Mouse (Mus musculus) lung, embryonic 14.5 days (tissue): ENCODE measurements around the gene Aagab. TPM values are rescaled to one million over a fixed set of nuclear protein-coding genes. Genes with fewer than 3 reads are reported as not detected.

ENCODE experiments used
- ATAC-seq: fragments of 200-750 bp; cut with Nextera tagmentation; 2 replicates; pipeline ENCODE4 v1.8.0; 2017; ENCODE audit warnings: mild to moderate bottlenecking, moderate TSS enrichment, moderate library complexity; ENCODE audit not compliant: insufficient read depth
- DNase-seq: peaks from one replicate; pipeline ENCODE4 v3.0.0-alpha.2; 2015
- H3K27ac ChIP-seq: fragments of 300-500 bp; sonication (generic); 2 replicates; pipeline ENCODE4 v1.5.1; 2014; ENCODE audit warnings: low read depth, mild to moderate bottlenecking, moderate library complexity
- H3K27me3 ChIP-seq: fragments of 300-500 bp; sonication (generic); 2 replicates; pipeline ENCODE4 v1.6.1; 2014; ENCODE audit warnings: low read length, control low read depth; ENCODE audit not compliant: insufficient read depth
- H3K36me3 ChIP-seq: fragments of 300-500 bp; sonication (generic); 2 replicates; pipeline ENCODE4 v1.6.1; 2014; ENCODE audit warnings: control low read depth; ENCODE audit not compliant: insufficient read depth
- H3K4me1 ChIP-seq: fragments of 300-500 bp; sonication (generic); 2 replicates; pipeline ENCODE4 v1.6.1; 2014; ENCODE audit warnings: antibody characterized with exemption, control low read depth; ENCODE audit not compliant: insufficient read depth
- H3K4me2 ChIP-seq: fragments of 300-500 bp; sonication (generic); 2 replicates; pipeline ENCODE4 v1.6.1; 2014; ENCODE audit warnings: mild to moderate bottlenecking
- H3K4me3 ChIP-seq: fragments of 300-500 bp; sonication (generic); 2 replicates; pipeline ENCODE4 v1.5.1; 2014; ENCODE audit warnings: low read depth, low read length
- H3K9ac ChIP-seq: fragments of 300-500 bp; sonication (generic); 2 replicates; pipeline ENCODE4 v1.6.1; 2014
- H3K9me3 ChIP-seq: fragments of 300-500 bp; sonication (generic); 2 replicates; pipeline ENCODE4 v1.6.1; 2016; ENCODE audit warnings: low read depth, low read length, control low read depth
- CTCF ChIP-seq: IDR thresholded peaks from 2 replicates; pipeline ENCODE4 v1.5.1; 2016; ENCODE audit warnings: antibody characterized with exemption, low read depth
- WGBS: fragments of 180-500 bp; shearing (Covaris S2); extraction: QIAGEN DNeasy Blood & Tissue Kit; methylation state at CpG from one replicate; pipeline ENCODE4 v1.1.7; 2014; 5-methylcytosine and 5-hydroxymethylcytosine counted together
- polyA plus RNA-seq: library from polyadenylated mRNA; unstranded; fragments of >200 nt; fragmentation: Nextera tagmentation; extraction: Ambion mirVana; gene quantifications from 2 replicates; pipeline ENCODE4 v1.2.1, GENCODE M21; 2014

Gene Aagab
- polyA plus RNA-seq, 1 experiment from 2014 or later, result 27.3 TPM

GRCm38 (mm10) chr9:63611967-63612366, 9.5 kb downstream of the Aagab start:
- Histone ChIP-seq H3K9me3 (no peaks in the 10 kb centered on the region), H3K27me3 (no peaks in the 10 kb centered on the region), H3K27ac (peak overlapping the region; percentile 40; the same call in 1 of the 2 replicates), H3K9ac (no peak overlapping the region), H3K4me1 (peaks cover 12% of the 10 kb centered on the region), H3K36me3 (peaks cover 2% of the 10 kb centered on the region; the same call in 1 of the 2 replicates), H3K4me2 (no peak overlapping the region), H3K4me3 (no peak overlapping the region)
- 44% methylated on average over 5 of the region's 5 CpGs for WGBS
- DNase-seq, result no peak
- TF ChIP-seq CTCF, result no peak
- no peak for ATAC-seq

- no peaks in the 10 kb centered on the region for H3K9me3 ChIP-seq
- peaks cover 12% of the 10 kb centered on the region for H3K4me1 ChIP-seq
- ATAC-seq, result peak; percentile 80
- WGBS, result 33% methylated on average over 16 of the region's 16 CpGs
- no peak overlapping the region for H3K4me3 ChIP-seq
- H3K36me3 ChIP-seq, result peaks cover 11% of the 10 kb centered on the region
- no peak overlapping the region for H3K9ac ChIP-seq
- H3K4me2 ChIP-seq, result peak overlapping the region; percentile 49
- DNase-seq, result peak; percentile 77
- TF ChIP-seq CTCF, result peak; percentile 51
- peak overlapping the region; percentile 78 for H3K27ac ChIP-seq
- H3K27me3 ChIP-seq, result no peaks in the 10 kb centered on the region
Observed at GRCm38 (mm10) chr9:63612565-63613515, 10.4 kb downstream of the Aagab start.

- no peak overlapping the region for H3K4me3 ChIP-seq
- H3K27ac ChIP-seq, result peak overlapping the region; percentile 78; the same call in 1 of the 2 replicates
- no peaks in the 10 kb centered on the region for H3K9me3 ChIP-seq
- H3K9ac ChIP-seq, result no peak overlapping the region
- 9% methylated on average over 1 of the region's 1 CpGs for WGBS
- no peaks in the 10 kb centered on the region for H3K27me3 ChIP-seq
- DNase-seq (peak; percentile 60), ATAC-seq (peak; percentile 59; the same call in 1 of the 2 replicates)
- H3K4me2 ChIP-seq, result peak overlapping the region; percentile 49
- TF ChIP-seq CTCF, result no peak
- H3K4me1 ChIP-seq, result peaks cover 12% of the 10 kb centered on the region
- H3K36me3 ChIP-seq, result peaks cover 18% of the 10 kb centered on the region
Observed at GRCm38 (mm10) chr9:63613569-63613968, 11.1 kb downstream of the Aagab start.

GRCm38 (mm10) chr9:63614018-63614985, 11.8 kb downstream of the Aagab start:
- no peak for ATAC-seq
- Histone ChIP-seq H3K27ac (0 out of 2 replicates have a peak overlapping the region, but pooled peaks have one; percentile 78), H3K27me3 (no peaks in the 10 kb centered on the region), H3K4me2 (no peak overlapping the region), H3K9ac (no peak overlapping the region), H3K36me3 (peaks cover 22% of the 10 kb centered on the region), H3K4me1 (peaks cover 12% of the 10 kb centered on the region), H3K4me3 (no peak overlapping the region), H3K9me3 (no peaks in the 10 kb centered on the region)
- no peak for TF ChIP-seq CTCF
- DNase-seq, result no peak
- WGBS, result 78% methylated on average over 11 of the region's 11 CpGs

- no peak for ATAC-seq
- Histone ChIP-seq H3K4me2 (no peak overlapping the region), H3K27ac (no peak overlapping the region), H3K4me3 (no peak overlapping the region), H3K9me3 (no peaks in the 10 kb centered on the region), H3K27me3 (no peaks in the 10 kb centered on the region), H3K9ac (no peak overlapping the region), H3K4me1 (peaks cover 6% of the 10 kb centered on the region), H3K36me3 (peaks cover 41% of the 10 kb centered on the region)
- WGBS, result 80% methylated on average over 2 of the region's 2 CpGs
- no peak for DNase-seq
- no peak for TF ChIP-seq CTCF
Observed at GRCm38 (mm10) chr9:63617967-63618366, 15.5 kb downstream of the Aagab start.

- DNase-seq, result no peak
- 80% methylated on average over 15 of the region's 15 CpGs for WGBS
Observed at GRCm38 (mm10) chr9:63623895-63624569, 21.6 kb downstream of the Aagab start.

More at GRCm38 (mm10) chr9:63623895-63624569, 21.6 kb downstream of the Aagab start:
- no peak for ATAC-seq
- peaks cover 28% of the 10 kb centered on the region; the same call in 1 of the 2 replicates for H3K36me3 ChIP-seq
- no peaks in the 10 kb centered on the region for H3K4me1 ChIP-seq
- H3K4me2 ChIP-seq, result no peak overlapping the region
- no peak overlapping the region for H3K27ac ChIP-seq
- no peaks in the 10 kb centered on the region for H3K9me3 ChIP-seq
- no peak overlapping the region for H3K4me3 ChIP-seq
- H3K27me3 ChIP-seq, result no peaks in the 10 kb centered on the region
- H3K9ac ChIP-seq, result no peak overlapping the region
- TF ChIP-seq CTCF, result no peak
